Mouse (Mus musculus): ENCODE data around the gene Hivep1.

Gene Hivep1

DNA sequence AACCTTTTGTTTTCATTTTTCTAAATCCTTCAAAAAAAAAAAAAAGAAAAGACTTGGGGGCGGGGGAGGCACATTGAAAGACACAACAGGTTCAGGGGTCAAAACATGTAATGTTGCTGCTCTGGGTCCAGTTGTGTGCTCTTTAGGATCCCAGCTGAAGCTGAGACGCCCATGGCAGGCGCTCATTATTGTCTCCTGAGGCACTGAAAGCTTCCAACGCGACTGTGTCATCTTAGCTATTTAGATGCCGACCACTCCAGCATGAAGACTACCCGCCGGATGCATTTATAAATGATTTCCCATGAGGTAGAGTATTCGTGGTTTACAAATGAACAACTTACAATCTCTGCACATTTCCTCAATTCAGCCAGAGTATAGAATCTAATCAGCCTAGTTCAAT, 141.2 kb downstream of the Hivep1 start:
- in situ Hi-C loops (cut with MboI, MseI), result loop anchor here (25.0 kb wide), 1 partner anchor 394 kb away; no protein-coding TSS in a partner anchor

GRCm38 (mm10) chr13:42195671-42196070, 143.8 kb downstream of the Hivep1 start:
- in situ Hi-C loops (cut with MboI, MseI), result loop anchor here (25.0 kb wide), 1 partner anchor 392 kb away; no protein-coding TSS in a partner anchor

- in situ Hi-C loops (cut with MboI, MseI), result loop anchor here (25.0 kb wide), 1 partner anchor 390 kb away; no protein-coding TSS in a partner anchor
Measured at GRCm38 (mm10) chr13:42197656-42198055, 145.8 kb downstream of the Hivep1 start.

DNA sequence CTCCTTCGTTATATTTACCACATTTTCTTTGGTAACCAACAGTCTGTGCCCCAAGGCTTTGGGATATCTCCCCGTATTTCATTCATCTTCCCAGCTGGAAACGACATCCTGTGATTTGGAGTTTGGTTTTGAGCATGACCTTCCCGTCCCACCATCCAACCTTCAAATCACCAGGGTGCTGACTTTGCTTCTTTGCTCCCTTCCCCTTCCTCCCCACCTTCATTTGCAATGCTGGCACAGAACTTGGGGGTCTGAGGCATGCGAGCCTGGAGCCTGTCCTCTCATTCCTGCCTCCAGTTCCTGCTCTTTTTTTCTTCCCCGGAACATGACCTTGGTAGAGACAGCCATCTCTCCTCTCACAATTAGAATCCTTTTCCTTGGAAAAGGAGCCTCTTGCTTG, 161.7 kb downstream of the Hivep1 start:
- in situ Hi-C loops (cut with MboI, MseI), result loop anchor here (25.0 kb wide), 1 partner anchor 574 kb away; no protein-coding TSS in a partner anchor

- in situ Hi-C loops (cut with MboI, MseI), result loop anchor here (25.0 kb wide), 1 partner anchor 565 kb away; no protein-coding TSS in a partner anchor
Measured at GRCm38 (mm10) chr13:42222401-42222800, 170.6 kb downstream of the Hivep1 start.

GRCm38 (mm10) chr13:42228849-42229248, 177.0 kb downstream of the Hivep1 start:
- in situ Hi-C loops (cut with MboI, MseI), result no loop called here

GRCm38 (mm10) chr13:42233741-42234419, 182.1 kb downstream of the Hivep1 start:
- in situ Hi-C loops (cut with MboI, MseI), result no loop called here

GRCm38 (mm10) chr13:42238520-42238919, 186.7 kb downstream of the Hivep1 start:
- in situ Hi-C loops (cut with MboI, MseI), result no loop called here

DNA sequence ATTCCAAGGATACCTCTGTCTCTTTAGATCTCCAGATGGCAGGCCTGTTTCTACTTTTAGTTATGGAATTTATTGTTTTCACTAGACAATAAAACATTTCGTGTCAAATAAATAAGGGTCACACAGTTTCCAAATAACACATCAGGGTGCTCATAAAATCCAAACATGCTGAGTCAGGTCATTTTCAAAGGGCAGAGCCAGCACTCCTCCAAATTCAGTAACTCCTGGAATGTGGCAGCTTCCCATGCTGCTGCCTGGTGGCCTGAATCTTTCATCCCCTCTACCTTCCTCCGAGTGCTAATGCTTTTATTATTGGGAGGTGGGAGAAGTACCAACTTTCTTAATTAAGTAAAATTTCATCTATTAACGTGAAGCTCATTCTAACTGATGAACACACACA, 190.3 kb downstream of the Hivep1 start:
- in situ Hi-C loops (cut with MboI, MseI), result loop anchor here (10.0 kb wide), 2 partner anchors 137 to 317 kb away; no protein-coding TSS in a partner anchor
